Mouse (Mus musculus): ENCODE measurements around the gene Slc12a8.

DNA sequence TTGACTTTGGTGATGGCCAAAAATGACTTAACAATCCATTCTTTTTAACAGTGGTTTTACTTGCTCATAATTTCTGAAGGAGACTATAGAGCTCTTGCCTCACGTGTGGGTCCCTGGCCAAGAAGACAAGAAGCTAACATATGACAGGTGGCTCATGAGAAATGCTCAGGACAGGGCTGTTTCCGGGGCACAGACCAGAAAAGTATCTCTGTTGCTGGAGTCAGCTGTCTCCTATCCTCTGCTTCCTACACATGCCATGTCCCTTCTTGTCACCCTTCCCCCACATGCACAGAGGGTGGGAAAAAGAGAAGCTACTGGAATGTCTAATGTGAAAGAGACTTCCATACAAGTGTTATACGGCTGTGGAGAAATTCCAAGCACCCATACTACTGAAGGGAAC lies 73.3 kb downstream of the Slc12a8 start:
- TF ChIP-seq MAX (IDR thresholded peaks at IDR 0.05; ENCODE audit: low read length) (no peak), CTCF (conservative IDR thresholded peaks at IDR 0.05 in 1 of 2, IDR thresholded peaks at IDR 0.05 in 1 of 2; ENCODE audit: low read depth in 2 of 2, low read length in 2 of 2) (no peak), RCOR1 (conservative IDR thresholded peaks at IDR 0.05; ENCODE audit: low read depth, low read length) (no peak), NELFE (IDR thresholded peaks at IDR 0.05; ENCODE audit: low read depth, low read length) (no peak), CHD2 (IDR thresholded peaks at IDR 0.05; ENCODE audit: low read length) (no peak)
